In the genomic region with DNA sequence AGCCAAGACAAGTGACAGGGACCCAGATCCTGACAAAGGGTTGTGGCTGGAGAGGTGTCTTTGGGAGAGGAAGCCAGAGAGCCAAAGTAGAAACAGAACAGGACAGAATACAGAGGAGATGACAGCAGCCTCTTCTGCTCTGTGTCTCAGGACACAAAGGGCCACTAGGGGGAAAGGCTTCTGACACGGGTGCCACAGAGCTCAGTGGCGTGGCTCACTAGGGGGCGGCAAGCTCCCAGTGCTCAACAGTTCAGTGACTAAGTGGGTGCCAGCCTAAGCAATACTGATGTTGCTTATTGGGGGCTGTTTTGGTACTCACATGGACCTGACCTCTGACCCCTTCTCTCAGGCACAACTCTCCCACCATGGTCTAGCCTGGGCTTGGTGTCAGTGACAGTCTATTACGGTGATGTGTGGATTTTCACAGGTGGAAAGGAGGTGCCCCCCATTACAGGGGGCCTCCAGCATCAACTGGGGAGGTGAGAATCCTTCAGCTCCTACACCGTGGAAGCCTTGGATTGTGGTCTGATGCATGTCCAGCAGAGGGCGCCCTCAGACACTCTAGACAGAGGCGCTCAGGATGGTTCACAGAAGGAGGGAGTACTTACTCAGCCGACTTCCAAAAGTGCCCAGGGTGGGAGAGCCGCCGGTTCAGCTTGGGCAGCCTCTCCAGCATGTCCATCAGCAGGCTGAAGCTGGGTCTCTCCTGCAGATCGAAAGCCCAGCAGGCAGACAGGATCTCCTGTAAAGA, we compare ENCODE assay signal across 8 mouse cellular contexts. TPM values are rescaled to one million over a fixed set of nuclear protein-coding genes. Genes with fewer than 3 reads are reported as not detected.
A peak's percentile ranks its signal among the peaks of the same experiment; 100 is the strongest.
DNase-seq lines count a peak whose midpoint lies in the region; ATAC-seq and TF ChIP-seq lines count a peak whose summit lies in the region.

No protein-coding gene starts in this region.

- H3K9ac ChIP-seq in forebrain, postnatal 0 days: no peak overlapping the region
- H3K9ac ChIP-seq in lung, embryonic 14.5 days: no peak overlapping the region

- 53% methylated on average over 11 of the region's 11 CpGs for WGBS in forebrain, postnatal 0 days
- WGBS in lung, embryonic 14.5 days: 46% methylated on average over 11 of the region's 11 CpGs

- peaks cover 48% of the 10 kb centered on the region for H3K36me3 ChIP-seq in forebrain, postnatal 0 days (ENCODE audit: insufficient read depth)
- peaks cover 35% of the 10 kb centered on the region; the same call in 1 of the 2 replicates for H3K36me3 ChIP-seq in lung, embryonic 14.5 days (ENCODE audit: insufficient read depth)

- no peaks in the 10 kb centered on the region for H3K4me1 ChIP-seq in forebrain, postnatal 0 days (ENCODE audit: insufficient read depth)
- peaks cover 1% of the 10 kb centered on the region; the same call in 1 of the 2 replicates for H3K4me1 ChIP-seq in lung, embryonic 14.5 days (ENCODE audit: insufficient read depth)

- TF ChIP-seq POLR2A in brain, embryonic 14.5 days (IDR thresholded peaks at IDR 0.05; ENCODE audit: borderline replicate concordance, extremely low read depth, insufficient read depth, insufficient read length, poor library complexity, severe bottlenecking): no peak

- TF ChIP-seq CTCF in brain, embryonic 14.5 days (IDR thresholded peaks at IDR 0.05; ENCODE audit: borderline replicate concordance, extremely low read depth, insufficient read depth, insufficient read length): peak; percentile 77
- TF ChIP-seq CTCF in forebrain, postnatal 0 days (IDR thresholded peaks at IDR 0.05; ENCODE audit: low read depth): peak; percentile 77
- peak; percentile 79 for TF ChIP-seq CTCF in lung, embryonic 14.5 days (IDR thresholded peaks at IDR 0.05; ENCODE audit: low read depth)

- no peaks in the 10 kb centered on the region for H3K9me3 ChIP-seq in forebrain, postnatal 0 days (ENCODE audit: low read length)
- H3K9me3 ChIP-seq in lung, embryonic 14.5 days (ENCODE audit: low read depth, low read length): no peaks in the 10 kb centered on the region

- peak; percentile 80 for DNase-seq in 416B (ENCODE audit: low read depth)
- DNase-seq in CD8-positive naive resting alpha-beta T cell, adult 2 months (ENCODE audit: low read depth in 2 of 2, low spot score in 2 of 2): peak; percentile 73 to 81
- DNase-seq in brain, embryonic 14.5 days (ENCODE audit: low read depth): peak; percentile 58
- peak; percentile 70 for DNase-seq in forebrain, postnatal 0 days
- DNase-seq in kidney, postnatal 14 days: peak; percentile 72
- DNase-seq in lung, embryonic 14.5 days: peak; percentile 87
- DNase-seq in right cerebral cortex, postnatal 10 days (ENCODE audit: low spot score in 2 of 2): peak; percentile 61 to 76
- DNase-seq in yolk sac, embryonic 10.5 days (ENCODE audit: low spot score): peak; percentile 44

- no peak overlapping the region for H3K4me3 ChIP-seq in forebrain, postnatal 0 days (ENCODE audit: low read depth, low read length)
- no peak overlapping the region for H3K4me3 ChIP-seq in lung, embryonic 14.5 days (ENCODE audit: low read depth, low read length)

- peak; percentile 76 for ATAC-seq in forebrain, postnatal 0 days
- ATAC-seq in lung, embryonic 14.5 days (ENCODE audit: insufficient read depth): peak; percentile 47; the same call in 1 of the 2 replicates

- H3K27ac ChIP-seq in forebrain, postnatal 0 days (ENCODE audit: low read depth, low read length): no peak overlapping the region
- H3K27ac ChIP-seq in lung, embryonic 14.5 days (ENCODE audit: low read depth): no peak overlapping the region

- H3K27me3 ChIP-seq in forebrain, postnatal 0 days (ENCODE audit: insufficient read depth, low read length): no peaks in the 10 kb centered on the region
- H3K27me3 ChIP-seq in lung, embryonic 14.5 days (ENCODE audit: insufficient read depth, low read length): no peaks in the 10 kb centered on the region

- no peak overlapping the region for H3K4me2 ChIP-seq in forebrain, postnatal 0 days (ENCODE audit: low read depth)
- H3K4me2 ChIP-seq in lung, embryonic 14.5 days: no peak overlapping the region

RNA-seq across cellular contexts. Expression of gene Lgals9, which starts 34.4 kb away (rescaled TPM):
- polyA plus RNA-seq in brain, embryonic 14.5 days (2012; rRNA removed): 6.1 and 8.8 TPM in 2 replicates
- total RNA-seq in forebrain, postnatal 0 days (2014; rRNA removed): 8.6 and 13.9 TPM in 2 replicates
- polyA plus RNA-seq in forebrain, postnatal 0 days (2015; fragmentation: Nextera tagmentation; extraction: Ambion mirVana): 20.5 and 21.7 TPM in 2 replicates
- 23.9 and 25.7 TPM in 2 replicates for polyA plus RNA-seq in lung, embryonic 14.5 days (2014; fragmentation: Nextera tagmentation; extraction: Ambion mirVana)
